Mouse (Mus musculus): ENCODE results near the gene Sephs1. TPM values are rescaled to one million over a fixed set of nuclear protein-coding genes. Genes with fewer than 3 reads are reported as not detected.
"Not testable (repeated sequence)": the region's sequence is repeated elsewhere in the genome, so short reads cannot be mapped to it uniquely, and the experiment has no call there.

The Sephs1 gene
- total RNA-seq, 1 experiment from 2014 or later = 71.0 TPM

GRCm38 (mm10) chr2:4907916-4908315 is 26.6 kb downstream of the Sephs1 start:
- DNase-seq = no peak

- DNase-seq = no peak
Measured at GRCm38 (mm10) chr2:4908771-4909315, 27.5 kb downstream of the Sephs1 start.

- no peak for DNase-seq
Measured at GRCm38 (mm10) chr2:4909909-4910308, 28.5 kb downstream of the Sephs1 start.

- DNase-seq = no peak
Measured at GRCm38 (mm10) chr2:4910521-4910920, 29.2 kb downstream of the Sephs1 start.

- no peak for DNase-seq
Measured at GRCm38 (mm10) chr2:4913949-4914348, 32.6 kb downstream of the Sephs1 start.

GRCm38 (mm10) chr2:4916037-4916436 is 34.7 kb downstream of the Sephs1 start:
- no peak for DNase-seq

GRCm38 (mm10) chr2:4917326-4918021 is 36.1 kb downstream of the Sephs1 start:
- peak; percentile 39 for DNase-seq

GRCm38 (mm10) chr2:4918860-4919739 is 37.7 kb downstream of the Sephs1 start, which contains the start of gene Phyh:
Phyh (plus strand) TSS chr2:4919019.
- peak; percentile 92 for DNase-seq

GRCm38 (mm10) chr2:4921019-4921418 is 39.7 kb downstream of the Sephs1 start:
- no peak for DNase-seq

GRCm38 (mm10) chr2:4922476-4923164 is 41.3 kb downstream of the Sephs1 start:
- no peak for DNase-seq

GRCm38 (mm10) chr2:4927391-4927790 is 46.0 kb downstream of the Sephs1 start:
- DNase-seq = no peak

GRCm38 (mm10) chr2:4929230-4929629 is 47.9 kb downstream of the Sephs1 start:
- DNase-seq = no peak

GRCm38 (mm10) chr2:4934516-4934915 is 53.2 kb downstream of the Sephs1 start:
- DNase-seq = no peak

GRCm38 (mm10) chr2:4937931-4938330 is 56.6 kb downstream of the Sephs1 start:
- no peak for DNase-seq

- DNase-seq = no peak
Measured at GRCm38 (mm10) chr2:4940861-4941260, 59.5 kb downstream of the Sephs1 start.

GRCm38 (mm10) chr2:4949691-4950090 is 68.3 kb downstream of the Sephs1 start:
- DNase-seq = not testable (repeated sequence)

GRCm38 (mm10) chr2:4950986-4951385 is 69.6 kb downstream of the Sephs1 start:
- DNase-seq = no peak

- no peak for DNase-seq
Measured at GRCm38 (mm10) chr2:4954216-4954760, 72.9 kb downstream of the Sephs1 start.

GRCm38 (mm10) chr2:4958039-4958438 is 76.7 kb downstream of the Sephs1 start:
- no peak for DNase-seq
